Mouse (Mus musculus) naive thymus-derived CD4-positive, alpha-beta T cell, adult 2 months (primary cell): ENCODE results near the gene Zfp184.
"Not testable (repeated sequence)": the region's sequence is repeated elsewhere in the genome, so short reads cannot be mapped to it uniquely, and the experiment has no call there.

Source experiments
- DNase-seq: peaks from one replicate; pipeline ENCODE4 v3.0.0-alpha.2; 2011; ENCODE audit warnings: low read depth

Gene Zfp184

GRCm38 (mm10) chr13:21944926-21945740, at the start of gene Zfp184:
Gene Zfp184, plus strand, starts transcription at chr13:21945094.
- peak; percentile 85 for DNase-seq

GRCm38 (mm10) chr13:21896549-21897244, 48.2 kb upstream of the Zfp184 start:
- no peak for DNase-seq

- DNase-seq, result no peak
These were observed 47.7 kb upstream of the Zfp184 start for GRCm38 (mm10) chr13:21897245-21897634.

GRCm38 (mm10) chr13:21900870-21901565, 43.9 kb upstream of the Zfp184 start:
- DNase-seq, result not testable (repeated sequence)

GRCm38 (mm10) chr13:21903500-21903899, 41.4 kb upstream of the Zfp184 start:
- no peak for DNase-seq

- not testable (repeated sequence) for DNase-seq
These were observed 40.8 kb upstream of the Zfp184 start for GRCm38 (mm10) chr13:21904090-21904489.

- no peak for DNase-seq
These were observed 38.6 kb upstream of the Zfp184 start for GRCm38 (mm10) chr13:21906301-21906700.

- DNase-seq, result no peak
These were observed 37.7 kb upstream of the Zfp184 start for GRCm38 (mm10) chr13:21906946-21907806.

- not testable (repeated sequence) for DNase-seq
These were observed 37.1 kb upstream of the Zfp184 start for GRCm38 (mm10) chr13:21907807-21908155.

GRCm38 (mm10) chr13:21910735-21911134, 34.2 kb upstream of the Zfp184 start:
- no peak for DNase-seq

GRCm38 (mm10) chr13:21911147-21911546, 33.7 kb upstream of the Zfp184 start:
- DNase-seq, result no peak

- DNase-seq, result no peak
These were observed 31.0 kb upstream of the Zfp184 start for GRCm38 (mm10) chr13:21913854-21914253.

GRCm38 (mm10) chr13:21914599-21914998, 30.3 kb upstream of the Zfp184 start:
- no peak for DNase-seq

GRCm38 (mm10) chr13:21915487-21915886, 29.4 kb upstream of the Zfp184 start:
- DNase-seq, result no peak

GRCm38 (mm10) chr13:21916056-21916455, 28.8 kb upstream of the Zfp184 start:
- DNase-seq, result no peak

GRCm38 (mm10) chr13:21917040-21917439, 27.9 kb upstream of the Zfp184 start:
- peak; percentile 52 for DNase-seq

- no peak for DNase-seq
These were observed 27.4 kb upstream of the Zfp184 start for GRCm38 (mm10) chr13:21917480-21917879.

- DNase-seq, result no peak
These were observed 26.9 kb upstream of the Zfp184 start for GRCm38 (mm10) chr13:21917992-21918391.

- DNase-seq, result peak; percentile 71
These were observed 26.1 kb upstream of the Zfp184 start for GRCm38 (mm10) chr13:21918570-21919419.

- DNase-seq, result peak; percentile 55
These were observed 25.0 kb upstream of the Zfp184 start for GRCm38 (mm10) chr13:21919836-21920431.
